Mouse (Mus musculus) C2C12 (cell line): ENCODE measurements around the gene Grid1.

Experiments
- CTCF ChIP-seq: IDR thresholded peaks from one replicate; pipeline ENCODE4 v1.5.1; 2011; ENCODE audit not compliant: control insufficient read depth, insufficient read depth, insufficient read length
- FOSL1 ChIP-seq: IDR thresholded peaks from one replicate; pipeline ENCODE4 v1.8.0; 2011; ENCODE audit warnings: mild to moderate bottlenecking, low read length; ENCODE audit not compliant: poor library complexity, insufficient read depth, severe bottlenecking
- MAX ChIP-seq: IDR thresholded peaks from one replicate; pipeline ENCODE4 v1.6.1; 2011; ENCODE audit warnings: mild to moderate bottlenecking, control low read depth
- MYOD1 ChIP-seq: IDR thresholded peaks from one replicate; pipeline ENCODE4 v1.6.1; 2011; ENCODE audit warnings: low read depth; ENCODE audit not compliant: control insufficient read depth, insufficient read length
- MYOG ChIP-seq: IDR thresholded peaks from one replicate; pipeline ENCODE4 v1.6.1; 2011; ENCODE audit not compliant: control insufficient read depth, insufficient read length; ENCODE audit errors: extremely low read depth
- USF1 ChIP-seq: IDR thresholded peaks from one replicate; pipeline ENCODE4 v1.6.1; 2011; ENCODE audit warnings: low read depth, mild to moderate bottlenecking, control low read depth, moderate library complexity

- TF ChIP-seq CTCF (no peak), MAX (no peak), FOSL1 (no peak), USF1 (no peak), MYOG (no peak), MYOD1 (no peak)
Observed at GRCm38 (mm10) chr14:34818387-34818980, 1.4 kb upstream of the Grid1 start.
